Mouse (Mus musculus) midbrain, postnatal 0 days (tissue): ENCODE data around the gene Cpsf6. TPM values are rescaled to one million over a fixed set of nuclear protein-coding genes. Genes with fewer than 3 reads are reported as not detected.

Experiments used
- ATAC-seq: fragments of 200-750 bp; cut with Nextera tagmentation; 2 replicates; pipeline ENCODE4 v1.8.0; 2017; ENCODE audit warnings: moderate number of reproducible peaks, mild to moderate bottlenecking, moderate TSS enrichment, moderate library complexity; ENCODE audit not compliant: low FRiP score
- DNase-seq: peaks from one replicate; pipeline ENCODE4 v3.0.0-alpha.2; 2015; ENCODE audit warnings: low spot score
- H3K27ac ChIP-seq: fragments of 300-500 bp; sonication (generic); 2 replicates; pipeline ENCODE4 v1.5.1; 2014; ENCODE audit warnings: low read depth, mild to moderate bottlenecking, low read length, mixed read lengths
- H3K27me3 ChIP-seq: fragments of 300-500 bp; sonication (generic); 2 replicates; pipeline ENCODE4 v1.6.1; 2014; ENCODE audit warnings: low read length, control low read depth, mixed read lengths; ENCODE audit not compliant: insufficient read depth
- H3K36me3 ChIP-seq: fragments of 300-500 bp; sonication (generic); 2 replicates; pipeline ENCODE4 v1.6.1; 2014; ENCODE audit warnings: low read length, control low read depth, mixed read lengths; ENCODE audit not compliant: insufficient read depth
- H3K4me1 ChIP-seq: fragments of 300-500 bp; sonication (generic); 2 replicates; pipeline ENCODE4 v1.6.1; 2014; ENCODE audit warnings: mild to moderate bottlenecking, control low read depth, antibody characterized with exemption, low read length, mixed read lengths; ENCODE audit not compliant: insufficient read depth
- H3K4me2 ChIP-seq: fragments of 300-500 bp; sonication (generic); 2 replicates; pipeline ENCODE4 v1.6.1; 2014; ENCODE audit warnings: low read depth, mild to moderate bottlenecking, low read length, mixed read lengths; ENCODE audit not compliant: poor library complexity, severe bottlenecking
- H3K4me3 ChIP-seq: fragments of 300-500 bp; sonication (generic); 2 replicates; pipeline ENCODE4 v1.5.1; 2014; ENCODE audit warnings: low read depth, mild to moderate bottlenecking, low read length, moderate library complexity
- H3K9ac ChIP-seq: fragments of 300-500 bp; sonication (generic); replicated peaks from 2 replicates; pipeline ENCODE4 v1.6.1; 2014; ENCODE audit warnings: mild to moderate bottlenecking, low read length, moderate library complexity, mixed read lengths; ENCODE audit not compliant: poor library complexity, severe bottlenecking
- H3K9me3 ChIP-seq: fragments of 300-500 bp; sonication (generic); 2 replicates; pipeline ENCODE4 v1.6.1; 2016; ENCODE audit warnings: low read length, control low read depth
- CTCF ChIP-seq: IDR thresholded peaks from 2 replicates; pipeline ENCODE4 v1.5.1; 2016; ENCODE audit warnings: antibody characterized with exemption, mild to moderate bottlenecking
- WGBS: fragments of 180-500 bp; shearing (Covaris S2); extraction: QIAGEN DNeasy Blood & Tissue Kit; methylation state at CpG from one replicate; pipeline ENCODE4 v1.1.7; 2014; 5-methylcytosine and 5-hydroxymethylcytosine counted together
- polyA plus RNA-seq: library from polyadenylated mRNA; unstranded; fragments of >200 nt; fragmentation: Nextera tagmentation; extraction: Ambion mirVana; gene quantifications from 2 replicates; pipeline ENCODE4 v1.2.1, GENCODE M21; 2015
- total RNA-seq: library from RNA; depleted of rRNA; stranded (reverse); fragments of >200 nt; gene quantifications from 2 replicates; pipeline ENCODE4 v1.2.3, GENCODE M21; 2014

Gene Cpsf6
- total and polyA plus RNA-seq, 2 experiments from 2014 or later, result 85.1 to 120 TPM

DNA sequence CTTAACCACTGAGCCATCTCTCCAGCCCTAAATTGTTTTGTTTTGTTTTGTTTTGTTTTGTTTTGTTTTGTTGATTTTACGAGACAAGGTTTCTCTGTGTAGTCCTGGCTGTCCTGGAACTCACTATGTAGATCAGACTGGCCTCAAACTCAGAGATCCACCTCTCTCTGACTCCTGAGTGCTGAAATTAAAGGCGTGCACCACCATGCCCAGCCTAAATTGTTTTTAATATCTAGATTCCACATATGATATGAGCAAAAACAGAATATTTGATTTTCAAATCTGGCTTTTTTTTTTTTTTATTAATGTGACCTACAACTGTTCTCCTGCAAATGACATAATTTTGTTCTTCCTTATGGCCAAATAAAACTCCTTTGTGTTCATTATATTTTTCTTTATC is 2.3 kb upstream of the Cpsf6 start:
- no peak overlapping the region for H3K4me3 ChIP-seq
- no peaks in the 10 kb centered on the region for H3K27me3 ChIP-seq
- no peak for TF ChIP-seq CTCF
- no peaks in the 10 kb centered on the region for H3K9me3 ChIP-seq
- no peaks in the 10 kb centered on the region for H3K4me1 ChIP-seq
- ATAC-seq, result no peak
- H3K27ac ChIP-seq, result no peak overlapping the region
- no peak overlapping the region for H3K9ac ChIP-seq
- 87% methylated on average over 2 of the region's 2 CpGs for WGBS
- no peak overlapping the region for H3K4me2 ChIP-seq
- H3K36me3 ChIP-seq, result no peaks in the 10 kb centered on the region
- DNase-seq, result no peak

DNA sequence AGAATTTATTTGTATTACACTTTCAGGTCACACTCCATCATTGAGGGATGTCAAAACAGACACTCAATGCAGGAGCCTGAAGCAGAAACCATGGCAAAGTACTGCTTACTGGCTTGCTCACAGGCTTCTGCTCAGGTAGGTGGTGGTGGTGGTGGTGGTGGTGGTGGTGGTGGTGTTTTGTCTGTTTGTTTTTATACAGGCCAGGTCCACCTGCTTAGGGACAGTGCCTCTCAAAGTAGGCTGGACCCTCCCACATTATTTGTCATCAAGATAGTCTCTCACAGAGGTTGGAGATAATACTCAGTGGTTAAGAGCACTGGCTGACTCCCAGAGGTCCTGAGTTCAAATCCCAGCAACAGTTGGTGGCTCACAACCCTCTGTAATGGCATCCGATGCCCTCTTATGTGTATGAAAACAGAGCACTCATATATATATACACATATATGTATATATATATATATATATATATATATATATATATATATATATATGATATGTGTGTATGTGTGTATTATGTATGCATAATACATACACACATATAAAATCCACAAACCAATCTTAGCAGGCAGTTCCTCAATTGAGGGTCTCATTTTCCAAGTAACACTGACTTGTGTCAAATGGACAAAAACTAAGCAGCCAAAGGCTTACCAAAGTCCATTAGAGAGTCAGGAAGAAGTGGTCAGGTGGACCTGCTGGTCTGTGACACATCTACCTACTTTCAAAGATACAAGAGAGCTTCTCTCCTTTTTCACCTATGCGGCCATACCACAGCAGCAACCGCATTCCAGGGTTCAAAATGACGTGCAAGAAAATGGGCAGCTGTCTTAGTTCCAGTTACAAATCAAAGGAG is 1.1 kb upstream of the Cpsf6 start:
- Histone ChIP-seq H3K27me3 (no peaks in the 10 kb centered on the region), H3K4me1 (no peaks in the 10 kb centered on the region), H3K27ac (no peak overlapping the region), H3K4me2 (no peak overlapping the region), H3K36me3 (no peaks in the 10 kb centered on the region), H3K4me3 (no peak overlapping the region), H3K9me3 (no peaks in the 10 kb centered on the region), H3K9ac (no peak overlapping the region)
- WGBS, result 93% methylated on average over 4 of the region's 4 CpGs
- DNase-seq (no peak), ATAC-seq (no peak)
- no peak for TF ChIP-seq CTCF

- Histone ChIP-seq H3K4me2 (no peak overlapping the region), H3K9ac (no peak overlapping the region), H3K27ac (no peak overlapping the region), H3K27me3 (no peaks in the 10 kb centered on the region), H3K4me1 (no peaks in the 10 kb centered on the region), H3K4me3 (no peak overlapping the region), H3K9me3 (no peaks in the 10 kb centered on the region), H3K36me3 (no peaks in the 10 kb centered on the region)
- no peak for TF ChIP-seq CTCF
- ATAC-seq, result no peak
- WGBS, result 87% methylated on average over 2 of the region's 2 CpGs
- DNase-seq, result no peak
These were observed 374 bp downstream of the Cpsf6 start for GRCm38 (mm10) chr10:117379441-117379840.

DNA sequence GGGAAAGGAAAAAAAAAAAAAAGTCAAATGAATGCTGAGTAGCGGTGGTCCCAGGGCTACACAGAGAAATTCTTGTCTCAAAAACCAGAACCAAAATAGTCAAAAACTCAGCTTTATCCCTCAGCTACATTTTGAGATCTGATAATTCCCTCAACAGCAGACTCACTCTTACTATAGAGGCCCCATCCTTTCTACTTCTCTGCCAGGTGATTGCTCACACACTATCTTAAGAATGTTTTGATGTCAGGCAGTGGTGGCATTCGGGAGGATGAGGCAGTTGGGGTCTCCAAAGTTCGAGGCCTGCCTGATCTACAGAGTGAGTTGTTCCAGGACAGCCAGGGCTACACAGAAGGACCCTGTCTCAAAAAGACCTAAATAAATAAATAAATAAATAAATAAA is 1.2 kb downstream of the Cpsf6 start:
- no peaks in the 10 kb centered on the region for H3K4me1 ChIP-seq
- H3K9me3 ChIP-seq, result no peaks in the 10 kb centered on the region
- H3K27me3 ChIP-seq, result no peaks in the 10 kb centered on the region
- no peak overlapping the region for H3K9ac ChIP-seq
- DNase-seq (no peak), ATAC-seq (no peak)
- no peak overlapping the region for H3K4me2 ChIP-seq
- H3K27ac ChIP-seq, result no peak overlapping the region
- TF ChIP-seq CTCF, result no peak
- H3K4me3 ChIP-seq, result no peak overlapping the region
- H3K36me3 ChIP-seq, result no peaks in the 10 kb centered on the region
- WGBS, result 95% methylated on average over 3 of the region's 3 CpGs

GRCm38 (mm10) chr10:117378291-117378555 is 1.6 kb downstream of the Cpsf6 start:
- Histone ChIP-seq H3K4me1 (no peaks in the 10 kb centered on the region), H3K27me3 (no peaks in the 10 kb centered on the region), H3K4me2 (no peak overlapping the region), H3K27ac (no peak overlapping the region), H3K4me3 (no peak overlapping the region), H3K36me3 (no peaks in the 10 kb centered on the region), H3K9me3 (no peaks in the 10 kb centered on the region), H3K9ac (no peak overlapping the region)
- DNase-seq (no peak), ATAC-seq (no peak)
- WGBS, result 95% methylated on average over 11 of the region's 11 CpGs
- TF ChIP-seq CTCF, result no peak

DNA sequence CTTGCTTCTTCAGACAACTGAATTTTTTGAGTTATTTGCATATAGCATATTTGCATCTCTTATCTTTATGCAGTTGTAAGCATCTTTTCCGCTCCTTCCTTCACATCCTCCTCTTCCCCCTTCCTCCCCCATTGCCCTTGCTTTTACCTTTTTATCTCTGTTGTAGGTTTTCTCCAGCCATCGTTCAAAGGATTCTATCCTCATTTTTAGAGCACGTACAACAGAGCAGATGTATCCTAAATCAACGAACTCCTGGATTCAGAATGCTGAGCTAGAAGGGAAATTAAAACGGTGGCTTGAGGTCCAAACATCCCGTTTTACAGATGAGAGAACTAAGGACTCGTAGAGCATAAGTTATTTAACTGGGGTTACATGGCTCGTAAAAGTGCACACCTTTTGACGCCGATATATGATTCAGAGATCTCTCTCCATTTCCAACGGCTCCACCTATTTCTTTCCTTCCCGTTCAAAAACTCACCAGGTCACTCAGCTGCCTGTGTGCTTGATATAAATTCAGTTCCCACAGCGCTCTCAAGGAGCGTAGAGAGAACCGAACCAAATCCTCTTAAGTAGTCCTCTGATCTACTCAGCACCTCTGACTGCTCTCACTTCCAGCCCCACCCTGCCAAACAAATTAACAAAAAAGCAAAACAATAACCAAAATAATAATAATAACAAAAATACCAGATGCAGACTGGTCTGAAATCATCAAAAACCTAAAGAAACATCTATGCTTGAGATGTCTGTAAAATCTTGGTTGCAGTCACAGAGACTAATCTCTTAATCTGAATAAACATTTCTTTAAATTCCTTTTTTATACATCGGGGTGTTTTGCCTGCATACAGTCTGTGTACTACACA is 2.2 kb downstream of the Cpsf6 start:
- Histone ChIP-seq H3K4me1 (no peaks in the 10 kb centered on the region), H3K9me3 (no peaks in the 10 kb centered on the region), H3K4me2 (peak overlapping the region; percentile 61), H3K4me3 (peak overlapping the region; percentile 100), H3K27me3 (no peaks in the 10 kb centered on the region), H3K9ac (peak overlapping the region; percentile 97), H3K27ac (peak overlapping the region; percentile 98), H3K36me3 (no peaks in the 10 kb centered on the region)
- no peak for TF ChIP-seq CTCF
- DNase-seq (peak; percentile 8), ATAC-seq (no peak)
- 8% methylated on average over 16 of the region's 16 CpGs for WGBS
